Mouse (Mus musculus) embryonic fibroblast, embryonic 13.5 days (primary cell): Measurements from ENCODE around the gene Grik5.

Source experiments
- CTCF ChIP-seq: IDR thresholded peaks from 2 replicates; pipeline ENCODE4 v1.5.1; 2011; ENCODE audit warnings: mild to moderate bottlenecking, control low read depth, low read length, moderate library complexity, borderline replicate concordance; ENCODE audit not compliant: insufficient read depth
- POLR2A ChIP-seq: IDR thresholded peaks from 2 replicates; pipeline ENCODE4 v1.6.1; 2011; ENCODE audit warnings: low read depth, mild to moderate bottlenecking, control low read depth, low read length, moderate library complexity

- no peak for TF ChIP-seq CTCF
- TF ChIP-seq POLR2A, result no peak
Observed at GRCm38 (mm10) chr7:25006171-25006570, 66.0 kb downstream of the Grik5 start.
